Mouse (Mus musculus): ENCODE measurements around the gene Amdhd2.

Amdhd2 gene

GRCm38 (mm10) chr17:24163176-24163962 lies at the start of gene Amdhd2:
Gene Amdhd2 (minus strand): TSS chr17:24163766.
- DNase-seq (ENCODE audit: low read depth), result peak; percentile 87

GRCm38 (mm10) chr17:24213186-24213585 lies 49.6 kb upstream of the Amdhd2 start:
- DNase-seq (ENCODE audit: low read depth), result no peak

- no peak for DNase-seq (ENCODE audit: low read depth)
These were observed 49.0 kb upstream of the Amdhd2 start for GRCm38 (mm10) chr17:24212441-24213018.

- no peak for DNase-seq (ENCODE audit: low read depth)
These were observed 48.3 kb upstream of the Amdhd2 start for GRCm38 (mm10) chr17:24211631-24212440.

- no peak for DNase-seq (ENCODE audit: low read depth)
These were observed 47.0 kb upstream of the Amdhd2 start for GRCm38 (mm10) chr17:24210591-24210990.

- DNase-seq (ENCODE audit: low read depth), result no peak
These were observed 46.3 kb upstream of the Amdhd2 start for GRCm38 (mm10) chr17:24209916-24210240.

GRCm38 (mm10) chr17:24209043-24209915 lies 45.7 kb upstream of the Amdhd2 start, which contains the start of gene Ntn3:
Gene Ntn3 (minus strand): TSS chr17:24209531.
- no peak for DNase-seq (ENCODE audit: low read depth)

GRCm38 (mm10) chr17:24208641-24209042 lies 45.1 kb upstream of the Amdhd2 start:
- DNase-seq (ENCODE audit: low read depth), result no peak

- DNase-seq (ENCODE audit: low read depth), result no peak
These were observed 44.4 kb upstream of the Amdhd2 start for GRCm38 (mm10) chr17:24207768-24208640.

- DNase-seq (ENCODE audit: low read depth), result no peak
These were observed 43.1 kb upstream of the Amdhd2 start for GRCm38 (mm10) chr17:24206451-24207351.

- no peak for DNase-seq (ENCODE audit: low read depth)
These were observed 42.4 kb upstream of the Amdhd2 start for GRCm38 (mm10) chr17:24205908-24206361.

- peak; percentile 78 for DNase-seq (ENCODE audit: low read depth)
These were observed 41.8 kb upstream of the Amdhd2 start, which contains the start of gene Tbc1d24 for GRCm38 (mm10) chr17:24205284-24205888. Gene Tbc1d24 (minus strand): TSS chr17:24205562.

GRCm38 (mm10) chr17:24204846-24205245 lies 41.3 kb upstream of the Amdhd2 start:
- no peak for DNase-seq (ENCODE audit: low read depth)

- no peak for DNase-seq (ENCODE audit: low read depth)
These were observed 40.3 kb upstream of the Amdhd2 start for GRCm38 (mm10) chr17:24203611-24204534.

- DNase-seq (ENCODE audit: low read depth), result no peak
These were observed 39.5 kb upstream of the Amdhd2 start for GRCm38 (mm10) chr17:24203068-24203467.

- no peak for DNase-seq (ENCODE audit: low read depth)
These were observed 37.5 kb upstream of the Amdhd2 start for GRCm38 (mm10) chr17:24201092-24201491.

GRCm38 (mm10) chr17:24199741-24200140 lies 36.2 kb upstream of the Amdhd2 start:
- DNase-seq (ENCODE audit: low read depth), result no peak

GRCm38 (mm10) chr17:24199252-24199651 lies 35.7 kb upstream of the Amdhd2 start:
- DNase-seq (ENCODE audit: low read depth), result no peak

Data from c-Kit-positive CD71-negative TER-119-negative erythroid progenitor cells, embryonic 14.5 days (primary cell).